Mouse (Mus musculus) olfactory bulb, adult 2 months (tissue): ENCODE data around the gene Aplp2.

Experiments used
- CTCF ChIP-seq: fragments of 200-500 bp; IDR thresholded peaks from 2 replicates; pipeline ENCODE4 v1.5.1; 2012; ENCODE audit warnings: low read depth, mild to moderate bottlenecking, low read length, moderate library complexity; ENCODE audit not compliant: insufficient read depth
- POLR2A ChIP-seq: fragments of 200-500 bp; IDR thresholded peaks from 2 replicates; pipeline ENCODE4 v1.6.1; 2012; ENCODE audit warnings: mild to moderate bottlenecking, low read depth, low read length, moderate library complexity; ENCODE audit not compliant: insufficient read depth

DNA sequence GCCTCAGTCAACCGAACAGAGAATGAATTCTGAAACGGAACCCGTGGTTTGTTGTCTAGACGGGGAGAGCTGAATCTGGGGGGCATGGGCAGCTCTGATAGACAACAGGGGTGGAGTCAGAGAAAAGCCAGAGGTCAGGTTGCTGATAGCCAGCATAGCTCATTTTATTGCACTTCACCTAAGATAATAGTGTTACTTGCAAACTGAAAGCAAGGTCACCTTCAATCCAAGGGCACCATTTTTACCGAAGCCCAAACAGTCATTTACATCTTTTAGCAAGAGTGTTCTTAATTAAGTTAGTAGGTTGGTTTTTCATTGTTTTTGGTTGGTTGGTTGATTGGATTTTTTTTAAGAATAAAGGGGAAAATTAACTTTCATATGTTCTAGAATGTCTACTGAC, 92.2 kb downstream of the Aplp2 start:
- TF ChIP-seq POLR2A (no peak), CTCF (no peak)
